Mouse (Mus musculus): ENCODE data around the gene Lrwd1.
"Not testable (repeated sequence)": the region's sequence is repeated elsewhere in the genome, so short reads cannot be mapped to it uniquely, and the experiment has no call there.

Gene Lrwd1

GRCm38 (mm10) chr5:136135571-136136291 is at the start of gene Lrwd1, which contains the start of gene Alkbh4:
TSS of gene Lrwd1 (minus strand) at chr5:136136074.
TSS of gene Alkbh4 (plus strand) at chr5:136136146.
- DNase-seq (ENCODE audit: low spot score): peak; percentile 93

- no peak for DNase-seq (ENCODE audit: low spot score)
Observed at GRCm38 (mm10) chr5:136183766-136184165, 47.9 kb upstream of the Lrwd1 start.

GRCm38 (mm10) chr5:136182830-136183229 is 47.0 kb upstream of the Lrwd1 start:
- DNase-seq (ENCODE audit: low spot score): no peak

GRCm38 (mm10) chr5:136182049-136182448 is 46.2 kb upstream of the Lrwd1 start:
- no peak for DNase-seq (ENCODE audit: low spot score)

GRCm38 (mm10) chr5:136181197-136181596 is 45.3 kb upstream of the Lrwd1 start:
- DNase-seq (ENCODE audit: low spot score): no peak

GRCm38 (mm10) chr5:136179594-136179993 is 43.7 kb upstream of the Lrwd1 start:
- no peak for DNase-seq (ENCODE audit: low spot score)

- DNase-seq (ENCODE audit: low spot score): no peak
Observed at GRCm38 (mm10) chr5:136173606-136174463, 38.0 kb upstream of the Lrwd1 start.

- DNase-seq (ENCODE audit: low spot score): no peak
Observed at GRCm38 (mm10) chr5:136172939-136173338, 37.1 kb upstream of the Lrwd1 start.

- DNase-seq (ENCODE audit: low spot score): no peak
Observed at GRCm38 (mm10) chr5:136171363-136172341, 35.8 kb upstream of the Lrwd1 start.

GRCm38 (mm10) chr5:136170512-136171362 is 34.9 kb upstream of the Lrwd1 start, which contains the start of gene Orai2:
TSS of gene Orai2 (minus strand) at chr5:136170713.
- DNase-seq (ENCODE audit: low spot score): peak; percentile 50

GRCm38 (mm10) chr5:136169626-136170511 is 34.0 kb upstream of the Lrwd1 start:
- no peak for DNase-seq (ENCODE audit: low spot score)

- no peak for DNase-seq (ENCODE audit: low spot score)
Observed at GRCm38 (mm10) chr5:136168071-136168470, 32.2 kb upstream of the Lrwd1 start.

GRCm38 (mm10) chr5:136167296-136167695 is 31.4 kb upstream of the Lrwd1 start:
- DNase-seq (ENCODE audit: low spot score): no peak

- no peak for DNase-seq (ENCODE audit: low spot score)
Observed at GRCm38 (mm10) chr5:136165246-136165645, 29.4 kb upstream of the Lrwd1 start.

GRCm38 (mm10) chr5:136163807-136164474 is 28.1 kb upstream of the Lrwd1 start:
- no peak for DNase-seq (ENCODE audit: low spot score)

GRCm38 (mm10) chr5:136160084-136160483 is 24.2 kb upstream of the Lrwd1 start:
- DNase-seq (ENCODE audit: low spot score): not testable (repeated sequence)

- DNase-seq (ENCODE audit: low spot score): no peak
Observed at GRCm38 (mm10) chr5:136155399-136155798, 19.5 kb upstream of the Lrwd1 start.

- no peak for DNase-seq (ENCODE audit: low spot score)
Observed at GRCm38 (mm10) chr5:136152365-136152764, 16.5 kb upstream of the Lrwd1 start.

GRCm38 (mm10) chr5:136149134-136149576 is 13.3 kb upstream of the Lrwd1 start:
- DNase-seq (ENCODE audit: low spot score): not testable (repeated sequence)
